Mouse (Mus musculus) ES-Bruce4 (cell line): Measurements from ENCODE around the gene Hspb9. TPM values are rescaled to one million over a fixed set of nuclear protein-coding genes. Genes with fewer than 3 reads are reported as not detected.

Source experiments
- H3K27ac ChIP-seq: 2 replicates; pipeline ENCODE4 v1.5.1; 2012; ENCODE audit warnings: low read length, inconsistent platforms; ENCODE audit not compliant: insufficient read depth
- H3K27me3 ChIP-seq: 2 replicates; pipeline ENCODE4 v1.6.1; 2012; ENCODE audit warnings: mild to moderate bottlenecking, low read length, inconsistent platforms; ENCODE audit not compliant: control insufficient read depth, poor library complexity, insufficient read depth, severe bottlenecking
- H3K36me3 ChIP-seq: 2 replicates; pipeline ENCODE4 v1.6.1; 2012; ENCODE audit warnings: inconsistent platforms, mild to moderate bottlenecking, low read length, moderate library complexity; ENCODE audit not compliant: control insufficient read depth, poor library complexity, insufficient read depth, severe bottlenecking
- H3K4me1 ChIP-seq: one replicate; pipeline ENCODE4 v1.8.1; 2011; ENCODE audit warnings: low read length; ENCODE audit not compliant: control insufficient read depth, insufficient read depth
- H3K4me3 ChIP-seq: 2 replicates; pipeline ENCODE4 v1.5.1; 2011; ENCODE audit warnings: low read depth, mild to moderate bottlenecking, low read length
- H3K9ac ChIP-seq: 2 replicates; pipeline ENCODE4 v1.6.1; 2012; ENCODE audit warnings: low read depth, mild to moderate bottlenecking, inconsistent platforms; ENCODE audit not compliant: poor library complexity, severe bottlenecking
- H3K9me3 ChIP-seq: replicated peaks from 2 replicates; pipeline ENCODE4 v1.6.1; 2012; ENCODE audit warnings: mild to moderate bottlenecking, low read length, inconsistent platforms; ENCODE audit not compliant: control insufficient read depth, poor library complexity, insufficient read depth, severe bottlenecking
- CTCF ChIP-seq: IDR thresholded peaks from one replicate; pipeline ENCODE4 v1.8.1; 2011; ENCODE audit warnings: low read depth, low read length
- EP300 ChIP-seq: IDR thresholded peaks from 2 replicates; pipeline ENCODE4 v1.6.1; 2011; ENCODE audit warnings: low read depth, low read length; ENCODE audit not compliant: insufficient read depth
- POLR2A ChIP-seq: IDR thresholded peaks from one replicate; pipeline ENCODE4 v1.8.1; 2011; ENCODE audit warnings: low read length; ENCODE audit not compliant: insufficient read depth
- polyA plus RNA-seq: library from polyadenylated mRNA; stranded (reverse); fragments of >200 nt; gene quantifications from 2 replicates; pipeline ENCODE4 v1.2.4, GENCODE M21; 2011; ENCODE audit warnings: low read depth; ENCODE audit not compliant: missing spikeins, insufficient read depth, insufficient read length

Hspb9 gene
- polyA plus RNA-seq: not detected in 2 replicates

GRCm38 (mm10) chr11:100713735-100714533 lies at the start of gene Hspb9:
TSS of gene Hspb9 (plus strand) at chr11:100713850.
- TF ChIP-seq CTCF: no peak
- TF ChIP-seq POLR2A: peak; percentile 7
- TF ChIP-seq EP300: peak; percentile 52; the same call in 1 of the 2 replicates
- Histone ChIP-seq H3K4me3 (peak within 1 kb of the TSS; percentile 79), H3K36me3 (peaks cover 26% of the 10 kb centered on the region), H3K27me3 (no peaks in the 10 kb centered on the region), H3K4me1 (peaks cover 6% of the 10 kb centered on the region), H3K9ac (peak within 1 kb of the TSS; percentile 95), H3K27ac (peak within 1 kb of the TSS; percentile 95), H3K9me3 (no peaks in the 10 kb centered on the region)

- Histone ChIP-seq H3K9ac (no peak overlapping the region), H3K36me3 (no peaks in the 10 kb centered on the region), H3K27ac (no peak overlapping the region), H3K4me1 (no peaks in the 10 kb centered on the region), H3K4me3 (no peak overlapping the region), H3K27me3 (no peaks in the 10 kb centered on the region), H3K9me3 (peaks cover 12% of the 10 kb centered on the region)
- TF ChIP-seq POLR2A (no peak), EP300 (no peak), CTCF (no peak)
Observed at GRCm38 (mm10) chr11:100671049-100671448, 42.6 kb upstream of the Hspb9 start.

- Histone ChIP-seq H3K4me3 (no peak overlapping the region), H3K27me3 (no peaks in the 10 kb centered on the region), H3K9ac (no peak overlapping the region), H3K36me3 (no peaks in the 10 kb centered on the region), H3K4me1 (no peaks in the 10 kb centered on the region), H3K27ac (no peak overlapping the region), H3K9me3 (peaks cover 12% of the 10 kb centered on the region)
- TF ChIP-seq POLR2A: no peak
- TF ChIP-seq EP300: no peak
- no peak for TF ChIP-seq CTCF
Observed at GRCm38 (mm10) chr11:100671956-100672355, 41.7 kb upstream of the Hspb9 start.

- Histone ChIP-seq H3K4me1 (no peaks in the 10 kb centered on the region), H3K9ac (peak overlapping the region; percentile 29), H3K36me3 (no peaks in the 10 kb centered on the region), H3K9me3 (peaks cover 12% of the 10 kb centered on the region), H3K27ac (no peak overlapping the region), H3K4me3 (peak overlapping the region; percentile 30), H3K27me3 (no peaks in the 10 kb centered on the region)
- TF ChIP-seq CTCF (no peak), EP300 (no peak), POLR2A (no peak)
Observed at GRCm38 (mm10) chr11:100673169-100673568, 40.5 kb upstream of the Hspb9 start.

- Histone ChIP-seq H3K4me1 (peaks cover 6% of the 10 kb centered on the region), H3K36me3 (no peaks in the 10 kb centered on the region), H3K27ac (no peak overlapping the region), H3K9me3 (no peaks in the 10 kb centered on the region), H3K27me3 (no peaks in the 10 kb centered on the region), H3K9ac (no peak overlapping the region), H3K4me3 (no peak overlapping the region)
- TF ChIP-seq CTCF (no peak), POLR2A (no peak), EP300 (no peak)
Observed at GRCm38 (mm10) chr11:100677810-100678209, 35.8 kb upstream of the Hspb9 start.

GRCm38 (mm10) chr11:100681826-100682225 lies 31.8 kb upstream of the Hspb9 start:
- Histone ChIP-seq H3K9ac (no peak overlapping the region), H3K27ac (peak overlapping the region; percentile 63), H3K4me1 (peaks cover 6% of the 10 kb centered on the region), H3K36me3 (no peaks in the 10 kb centered on the region), H3K27me3 (no peaks in the 10 kb centered on the region), H3K9me3 (no peaks in the 10 kb centered on the region), H3K4me3 (no peak overlapping the region)
- TF ChIP-seq EP300 (peak; percentile 92), POLR2A (no peak)
